Mouse (Mus musculus): Measurements from ENCODE around the gene Apela. TPM values are rescaled to one million over a fixed set of nuclear protein-coding genes. Genes with fewer than 3 reads are reported as not detected.

The Apela gene
- polyA plus RNA-seq, 1 experiment from 2014 or later = 5.7 TPM

- ATAC-seq (replicated peaks; ENCODE audit: low FRiP score) = no peak
- DNase-seq (ENCODE audit: low spot score) = no peak
- H3K27ac ChIP-seq (ENCODE audit: low read depth, low read length) = no peak overlapping the region
- no peaks in the 10 kb centered on the region for H3K27me3 ChIP-seq (ENCODE audit: control insufficient read depth, insufficient read depth, low read length)
- H3K4me1 ChIP-seq (replicated peaks; ENCODE audit: control insufficient read depth, insufficient read depth, low read length) = no peaks in the 10 kb centered on the region
- no peak overlapping the region for H3K4me2 ChIP-seq (ENCODE audit: low read depth, low read length, severe bottlenecking)
- H3K9me3 ChIP-seq (ENCODE audit: control insufficient read depth, low read length) = no peaks in the 10 kb centered on the region
- no peaks in the 10 kb centered on the region for H3K36me3 ChIP-seq (ENCODE audit: control insufficient read depth, insufficient read depth, low read length)
- 89% methylated on average over 4 of the region's 4 CpGs for WGBS
- no peak overlapping the region for H3K9ac ChIP-seq (ENCODE audit: low read length)
- no peak overlapping the region for H3K4me3 ChIP-seq (ENCODE audit: low read depth, low read length)
Observed at GRCm38 (mm10) chr8:64998806-64999365, 38.2 kb downstream of the Apela start.

GRCm38 (mm10) chr8:64987731-64988130 is 49.4 kb downstream of the Apela start, which contains the start of gene Trim75:
Trim75 (minus strand) TSS chr8:64987831.
- 90% methylated on average over 4 of the region's 4 CpGs for WGBS
- no peaks in the 10 kb centered on the region; the same call in 1 of the 2 replicates for H3K9me3 ChIP-seq (ENCODE audit: control insufficient read depth, low read length)
- no peak for ATAC-seq (replicated peaks; ENCODE audit: low FRiP score)
- H3K4me1 ChIP-seq (replicated peaks; ENCODE audit: control insufficient read depth, insufficient read depth, low read length) = no peaks in the 10 kb centered on the region
- H3K4me3 ChIP-seq (ENCODE audit: low read depth, low read length) = no peak within 1 kb of the TSS
- no peak for DNase-seq (ENCODE audit: low spot score)
- H3K27ac ChIP-seq (ENCODE audit: low read depth, low read length) = no peak within 1 kb of the TSS
- H3K27me3 ChIP-seq (ENCODE audit: control insufficient read depth, insufficient read depth, low read length) = no peaks in the 10 kb centered on the region
- no peaks in the 10 kb centered on the region for H3K36me3 ChIP-seq (ENCODE audit: control insufficient read depth, insufficient read depth, low read length)
- no peak within 1 kb of the TSS for H3K9ac ChIP-seq (ENCODE audit: low read length)
- no peak within 1 kb of the TSS for H3K4me2 ChIP-seq (ENCODE audit: low read depth, low read length, severe bottlenecking)

DNA sequence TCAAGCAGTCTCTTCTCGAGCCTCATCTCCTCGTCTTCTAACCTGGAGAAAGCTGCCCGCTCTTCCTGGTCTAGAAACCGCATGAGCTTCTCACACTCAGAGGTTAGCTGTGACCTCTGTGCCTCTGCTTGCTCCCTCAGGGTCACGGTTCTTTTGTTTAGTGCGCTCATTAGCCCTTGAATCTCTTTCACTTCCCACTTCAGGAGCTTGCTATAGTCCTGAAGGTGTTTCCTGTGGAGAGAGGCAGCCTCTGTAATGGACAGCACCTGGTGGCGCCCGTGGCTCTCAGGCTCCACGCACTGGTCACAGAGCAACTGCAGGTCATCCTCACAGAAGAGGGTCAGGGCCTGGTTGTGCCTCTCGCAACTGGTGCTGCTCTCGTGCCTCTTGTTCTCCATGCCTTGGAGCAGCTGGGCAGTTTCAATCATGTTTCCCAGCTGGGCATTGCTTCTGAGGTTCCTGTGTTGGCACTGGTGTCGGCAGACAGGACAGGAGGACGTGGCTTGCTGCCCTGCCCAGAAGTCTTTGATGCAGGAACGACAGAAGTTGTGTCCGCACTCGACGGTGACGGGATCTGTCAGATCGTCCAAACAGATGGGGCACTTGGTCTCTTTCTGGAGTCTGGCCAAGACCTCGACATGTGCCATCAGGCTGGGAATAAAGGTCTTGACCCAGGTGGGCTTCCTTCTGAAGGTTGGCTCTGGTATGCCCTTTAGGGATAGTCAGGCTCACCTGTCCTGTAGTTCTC is 53.8 kb downstream of the Apela start:
- ATAC-seq (replicated peaks; ENCODE audit: low FRiP score) (no peak), DNase-seq (ENCODE audit: low spot score) (no peak)
- H3K36me3 ChIP-seq (ENCODE audit: control insufficient read depth, insufficient read depth, low read length) = no peaks in the 10 kb centered on the region
- no peak overlapping the region for H3K27ac ChIP-seq (ENCODE audit: low read depth, low read length)
- H3K4me3 ChIP-seq (ENCODE audit: low read depth, low read length) = no peak overlapping the region
- no peak overlapping the region for H3K9ac ChIP-seq (ENCODE audit: low read length)
- H3K4me2 ChIP-seq (ENCODE audit: low read depth, low read length, severe bottlenecking) = no peak overlapping the region
- H3K4me1 ChIP-seq (replicated peaks; ENCODE audit: control insufficient read depth, insufficient read depth, low read length) = no peaks in the 10 kb centered on the region
- WGBS = 81% methylated on average over 20 of the region's 20 CpGs
- no peaks in the 10 kb centered on the region for H3K27me3 ChIP-seq (ENCODE audit: control insufficient read depth, insufficient read depth, low read length)
- H3K9me3 ChIP-seq (ENCODE audit: control insufficient read depth, low read length) = no peaks in the 10 kb centered on the region

Other genes with a start within 250 kb of the Apela start
- 22.6 and 26.0 TPM in 2 replicates for gene Klhl2, start 187.3 kb downstream of the Apela start, polyA plus RNA-seq (2014; fragmentation: Nextera tagmentation; extraction: Ambion mirVana)
- 14.0 and 17.4 TPM in 2 replicates for gene Tmem192, start 90.2 kb downstream of the Apela start, polyA plus RNA-seq (2014; fragmentation: Nextera tagmentation; extraction: Ambion mirVana)
- 0.19 TPM in 1 of 2 replicates, not detected in the other for gene Trim75, start 49.5 kb downstream of the Apela start, polyA plus RNA-seq (2014; fragmentation: Nextera tagmentation; extraction: Ambion mirVana)
- not detected in 2 replicates for gene Trim61, start 18.8 kb downstream of the Apela start, polyA plus RNA-seq (2014; fragmentation: Nextera tagmentation; extraction: Ambion mirVana)
- gene Trim60, start 18.8 kb downstream of the Apela start, polyA plus RNA-seq (2014; fragmentation: Nextera tagmentation; extraction: Ambion mirVana) = 0.13 TPM in 1 of 2 replicates, not detected in the other
- not detected in 2 replicates for gene Gm10663, start 37.7 kb upstream of the Apela start, polyA plus RNA-seq (2014; fragmentation: Nextera tagmentation; extraction: Ambion mirVana)
- gene BC030870, start 92.2 kb upstream of the Apela start, polyA plus RNA-seq (2014; fragmentation: Nextera tagmentation; extraction: Ambion mirVana) = not detected in 2 replicates

Measured in forebrain, embryonic 11.5 days (tissue).